Mouse (Mus musculus) stomach, embryonic 16.5 days (tissue): ENCODE data around the gene Ces2f. TPM values are rescaled to one million over a fixed set of nuclear protein-coding genes. Genes with fewer than 3 reads are reported as not detected.
"Not testable (repeated sequence)": the region's sequence is repeated elsewhere in the genome, so short reads cannot be mapped to it uniquely, and the experiment has no call there.

Experiments used
- ATAC-seq: fragments of 200-750 bp; cut with Nextera tagmentation; 2 replicates; pipeline ENCODE4 v1.8.0; 2017; ENCODE audit warnings: moderate number of reproducible peaks, moderate TSS enrichment; ENCODE audit not compliant: insufficient read depth, low FRiP score
- H3K27ac ChIP-seq: fragments of 300-500 bp; sonication (generic); 2 replicates; pipeline ENCODE4 v1.5.1; 2014; ENCODE audit warnings: low read length
- H3K27me3 ChIP-seq: fragments of 300-500 bp; sonication (generic); 2 replicates; pipeline ENCODE4 v1.6.1; 2014; ENCODE audit warnings: low read length, control low read depth, mixed read lengths; ENCODE audit not compliant: control insufficient read depth, insufficient read depth
- H3K36me3 ChIP-seq: fragments of 300-500 bp; sonication (generic); 2 replicates; pipeline ENCODE4 v1.6.1; 2014; ENCODE audit warnings: low read length; ENCODE audit not compliant: control insufficient read depth, insufficient read depth
- H3K4me1 ChIP-seq: fragments of 300-500 bp; sonication (generic); 2 replicates; pipeline ENCODE4 v1.6.1; 2014; ENCODE audit warnings: low read length, control low read depth, mixed read lengths; ENCODE audit not compliant: control insufficient read depth, insufficient read depth
- H3K4me2 ChIP-seq: fragments of 300-500 bp; sonication (generic); 2 replicates; pipeline ENCODE4 v1.6.1; 2014; ENCODE audit warnings: low read depth, low read length, mixed read lengths
- H3K4me3 ChIP-seq: fragments of 300-500 bp; sonication (generic); replicated peaks from 2 replicates; pipeline ENCODE4 v1.5.1; 2014; ENCODE audit warnings: mild to moderate bottlenecking, low read length
- H3K9ac ChIP-seq: fragments of 300-500 bp; sonication (generic); 2 replicates; pipeline ENCODE4 v1.6.1; 2014; ENCODE audit warnings: low read length
- H3K9me3 ChIP-seq: fragments of 300-500 bp; sonication (generic); replicated peaks from 2 replicates; pipeline ENCODE4 v1.6.1; 2016; ENCODE audit warnings: low read length, control low read depth; ENCODE audit not compliant: control insufficient read depth
- WGBS: fragments of 180-500 bp; shearing (Covaris S2); extraction: QIAGEN DNeasy Blood & Tissue Kit; methylation state at CpG from one replicate; pipeline ENCODE4 v1.1.7; 2014; 5-methylcytosine and 5-hydroxymethylcytosine counted together
- polyA plus RNA-seq: library from polyadenylated mRNA; unstranded; fragments of >200 nt; fragmentation: Nextera tagmentation; extraction: Ambion mirVana; gene quantifications from 2 replicates; pipeline ENCODE4 v1.2.1, GENCODE M21; 2015

The Ces2f gene
- polyA plus RNA-seq = 0.53 and 0.69 TPM in 2 replicates

GRCm38 (mm10) chr8:104947056-104947455 lies at the start of gene Ces2f:
Gene Ces2f, plus strand, starts transcription at chr8:104947356.
- 69% methylated on average over 4 of the region's 4 CpGs for WGBS
- no peak for ATAC-seq

GRCm38 (mm10) chr8:104901746-104902145 lies 45.4 kb upstream of the Ces2f start:
- no peak overlapping the region for H3K9ac ChIP-seq
- no peaks in the 10 kb centered on the region for H3K4me1 ChIP-seq
- 69% methylated on average over 2 of the region's 2 CpGs for WGBS
- H3K27ac ChIP-seq = no peak overlapping the region
- no peaks in the 10 kb centered on the region for H3K27me3 ChIP-seq
- ATAC-seq = no peak
- H3K36me3 ChIP-seq = no peaks in the 10 kb centered on the region
- H3K4me3 ChIP-seq = no peak overlapping the region
- H3K4me2 ChIP-seq = no peak overlapping the region
- H3K9me3 ChIP-seq = no peaks in the 10 kb centered on the region

More at GRCm38 (mm10) chr8:104947056-104947455, at the start of gene Ces2f:
- Histone ChIP-seq H3K4me3 (no peak within 1 kb of the TSS), H3K9me3 (no peaks in the 10 kb centered on the region), H3K27ac (no peak within 1 kb of the TSS), H3K4me1 (no peaks in the 10 kb centered on the region), H3K9ac (no peak within 1 kb of the TSS), H3K27me3 (no peaks in the 10 kb centered on the region), H3K4me2 (no peak within 1 kb of the TSS), H3K36me3 (no peaks in the 10 kb centered on the region)

- Histone ChIP-seq H3K4me3 (no peak overlapping the region), H3K27ac (no peak overlapping the region), H3K9me3 (no peaks in the 10 kb centered on the region), H3K9ac (no peak overlapping the region), H3K4me2 (no peak overlapping the region), H3K4me1 (no peaks in the 10 kb centered on the region), H3K36me3 (no peaks in the 10 kb centered on the region), H3K27me3 (no peaks in the 10 kb centered on the region)
- no peak for ATAC-seq
- WGBS = 51% methylated on average over 1 of the region's 1 CpGs
These were observed 40.0 kb upstream of the Ces2f start for GRCm38 (mm10) chr8:104907111-104907510.

GRCm38 (mm10) chr8:104909021-104909420 lies 38.1 kb upstream of the Ces2f start:
- not testable (repeated sequence) for H3K4me2 ChIP-seq, H3K4me1 ChIP-seq, H3K27me3 ChIP-seq, H3K27ac ChIP-seq, H3K9ac ChIP-seq, H3K4me3 ChIP-seq, H3K36me3 ChIP-seq, ATAC-seq, H3K9me3 ChIP-seq
- WGBS = 86% methylated on average over 1 of the region's 1 CpGs

- H3K36me3 ChIP-seq, H3K9me3 ChIP-seq, ATAC-seq, H3K4me3 ChIP-seq, H3K4me2 ChIP-seq, H3K27ac ChIP-seq, H3K4me1 ChIP-seq, H3K9ac ChIP-seq, H3K27me3 ChIP-seq: not testable (repeated sequence)
- 93% methylated on average over 10 of the region's 10 CpGs for WGBS
These were observed 37.5 kb upstream of the Ces2f start for GRCm38 (mm10) chr8:104909651-104910050.

- no peaks in the 10 kb centered on the region for H3K4me1 ChIP-seq
- peak within 1 kb of the TSS; percentile 14 for H3K27ac ChIP-seq
- WGBS = 54% methylated on average over 5 of the region's 5 CpGs
- H3K27me3 ChIP-seq = no peaks in the 10 kb centered on the region
- H3K9me3 ChIP-seq = no peaks in the 10 kb centered on the region
- no peak for ATAC-seq
- H3K4me2 ChIP-seq = no peak within 1 kb of the TSS
- no peak within 1 kb of the TSS for H3K9ac ChIP-seq
- no peak within 1 kb of the TSS for H3K4me3 ChIP-seq
- no peaks in the 10 kb centered on the region for H3K36me3 ChIP-seq
These were observed 21.1 kb upstream of the Ces2f start, which contains the start of gene Ces2e for GRCm38 (mm10) chr8:104925972-104926596. Gene Ces2e, plus strand, starts transcription at chr8:104926260.

- no peaks in the 10 kb centered on the region for H3K9me3 ChIP-seq
- H3K9ac ChIP-seq = no peak overlapping the region
- H3K4me2 ChIP-seq = no peak overlapping the region
- WGBS = 78% methylated on average over 3 of the region's 3 CpGs
- H3K27me3 ChIP-seq = no peaks in the 10 kb centered on the region
- no peaks in the 10 kb centered on the region for H3K4me1 ChIP-seq
- H3K36me3 ChIP-seq = no peaks in the 10 kb centered on the region
- H3K27ac ChIP-seq = no peak overlapping the region
- H3K4me3 ChIP-seq = no peak overlapping the region
- no peak for ATAC-seq
These were observed 19.9 kb upstream of the Ces2f start for GRCm38 (mm10) chr8:104927301-104927700.

GRCm38 (mm10) chr8:104944665-104945064 lies 2.5 kb upstream of the Ces2f start:
- 77% methylated on average over 2 of the region's 2 CpGs for whole genome bisulfite sequencing

GRCm38 (mm10) chr8:104949031-104949430 lies 1.9 kb downstream of the Ces2f start:
- H3K4me2 ChIP-seq = no peak overlapping the region
- WGBS = 74% methylated on average over 5 of the region's 5 CpGs
- no peak overlapping the region for H3K4me3 ChIP-seq
- no peak for ATAC-seq
- no peaks in the 10 kb centered on the region for H3K36me3 ChIP-seq
- H3K4me1 ChIP-seq = no peaks in the 10 kb centered on the region
- H3K27ac ChIP-seq = no peak overlapping the region
- H3K27me3 ChIP-seq = no peaks in the 10 kb centered on the region
- no peak overlapping the region for H3K9ac ChIP-seq
- H3K9me3 ChIP-seq = no peaks in the 10 kb centered on the region

More at GRCm38 (mm10) chr8:104944665-104945064, 2.5 kb upstream of the Ces2f start:
- Histone ChIP-seq H3K27me3 (no peaks in the 10 kb centered on the region), H3K4me1 (no peaks in the 10 kb centered on the region), H3K9me3 (no peaks in the 10 kb centered on the region), H3K9ac (no peak overlapping the region), H3K27ac (no peak overlapping the region), H3K36me3 (no peaks in the 10 kb centered on the region), H3K4me3 (no peak overlapping the region), H3K4me2 (no peak overlapping the region)
- ATAC-seq = no peak
